Mouse (Mus musculus) urinary bladder, postnatal 36 days (tissue): ENCODE results near the gene Ccdc113.
"Not testable (repeated sequence)": the region's sequence is repeated elsewhere in the genome, so short reads cannot be mapped to it uniquely, and the experiment has no call there.

ENCODE experiments used
- DNase-seq, 2 experiments: peaks; one replicate each; pipeline ENCODE4 v3.0.0; 2022; ENCODE audit warnings: low spot score in 2 of 2, mixed read lengths in 1 of 2

Gene Ccdc113

GRCm38 (mm10) chr8:95602168-95602567 is 68.3 kb downstream of the Ccdc113 start:
- no peak for DNase-seq

- not testable (repeated sequence) for DNase-seq
Measured at GRCm38 (mm10) chr8:95606509-95606908, 72.6 kb downstream of the Ccdc113 start.

- DNase-seq, result no peak
Measured at GRCm38 (mm10) chr8:95607210-95607609, 73.3 kb downstream of the Ccdc113 start.
